Mouse (Mus musculus) urinary bladder, adult 18-20 months (tissue): ENCODE measurements around the gene Hp.

Source experiments
- DNase-seq, 2 experiments: peaks; one replicate each; pipeline ENCODE4 v3.0.0; 2022; ENCODE audit warnings: low spot score in 2 of 2, mixed read lengths in 2 of 2

Hp gene

GRCm38 (mm10) chr8:109578900-109579301 lies at the start of gene Hp:
TSS of gene Hp (minus strand) at chr8:109579172.
- no peak for DNase-seq

- no peak for DNase-seq
These were observed 49.7 kb upstream of the Hp start for GRCm38 (mm10) chr8:109628638-109629037.

GRCm38 (mm10) chr8:109615569-109615968 lies 36.6 kb upstream of the Hp start:
- DNase-seq: no peak

- DNase-seq: no peak
These were observed 35.6 kb upstream of the Hp start, which contains the start of gene Pkd1l3 for GRCm38 (mm10) chr8:109614243-109615210. TSS of gene Pkd1l3 (plus strand) at chr8:109614517.

- DNase-seq: no peak
These were observed 30.2 kb upstream of the Hp start for GRCm38 (mm10) chr8:109609153-109609502.

- DNase-seq: peak; percentile 94
These were observed 29.5 kb upstream of the Hp start, which contains the start of gene Dhodh for GRCm38 (mm10) chr8:109608271-109609152. TSS of gene Dhodh (minus strand) at chr8:109608673.

- no peak for DNase-seq
These were observed 28.7 kb upstream of the Hp start for GRCm38 (mm10) chr8:109607650-109608049.

- no peak for DNase-seq
These were observed 27.8 kb upstream of the Hp start for GRCm38 (mm10) chr8:109606725-109607124.

GRCm38 (mm10) chr8:109595854-109596253 lies 16.9 kb upstream of the Hp start:
- peak in 1 of 2 experiments; percentile 59 for DNase-seq

GRCm38 (mm10) chr8:109593117-109593788 lies 14.3 kb upstream of the Hp start:
- no peak for DNase-seq

- DNase-seq: no peak
These were observed 13.2 kb upstream of the Hp start for GRCm38 (mm10) chr8:109592164-109592563.

GRCm38 (mm10) chr8:109591367-109591766 lies 12.4 kb upstream of the Hp start:
- DNase-seq: no peak

- DNase-seq: no peak
These were observed 11.9 kb upstream of the Hp start for GRCm38 (mm10) chr8:109590901-109591300.

GRCm38 (mm10) chr8:109586972-109587504 lies 8.1 kb upstream of the Hp start:
- peak; percentile 65 to 69 for DNase-seq

GRCm38 (mm10) chr8:109585652-109586051 lies 6.7 kb upstream of the Hp start:
- DNase-seq: no peak

- DNase-seq: no peak
These were observed 5.9 kb upstream of the Hp start for GRCm38 (mm10) chr8:109584830-109585229.

- DNase-seq: no peak
These were observed 5.3 kb upstream of the Hp start for GRCm38 (mm10) chr8:109584293-109584692.

GRCm38 (mm10) chr8:109576311-109576710 lies 2.7 kb downstream of the Hp start:
- DNase-seq: no peak

GRCm38 (mm10) chr8:109571139-109571538 lies 7.8 kb downstream of the Hp start:
- DNase-seq: no peak

- DNase-seq: peak; percentile 97 to 98
These were observed 13.3 kb downstream of the Hp start, which contains the start of the genes Dhx38 and Txnl4b for GRCm38 (mm10) chr8:109565498-109566333. TSS of gene Dhx38 (minus strand) at chr8:109565861. TSS of gene Txnl4b (plus strand) at chr8:109565892.
